Mouse (Mus musculus) kidney, postnatal 0 days (tissue): Measurements from ENCODE around the gene Nme2. TPM values are rescaled to one million over a fixed set of nuclear protein-coding genes. Genes with fewer than 3 reads are reported as not detected.
A peak's percentile ranks its signal among the peaks of the same experiment; 100 is the strongest.

Source experiments
- ATAC-seq: fragments of 200-750 bp; cut with Nextera tagmentation; replicated peaks from 2 replicates; pipeline ENCODE4 v1.8.0; 2017; ENCODE audit warnings: low read depth, moderate number of reproducible peaks, moderate TSS enrichment, moderate library complexity; ENCODE audit not compliant: low FRiP score
- DNase-seq: peaks from one replicate; pipeline ENCODE4 v3.0.0-alpha.2; 2016; ENCODE audit warnings: low spot score
- H3K27ac ChIP-seq: fragments of 300-500 bp; sonication (generic); 2 replicates; pipeline ENCODE4 v1.5.1; 2014; ENCODE audit warnings: mild to moderate bottlenecking
- H3K27me3 ChIP-seq: fragments of 300-500 bp; sonication (generic); 2 replicates; pipeline ENCODE4 v1.6.1; 2014; ENCODE audit warnings: low read length, mixed read lengths; ENCODE audit not compliant: insufficient read depth
- H3K36me3 ChIP-seq: fragments of 300-500 bp; sonication (generic); 2 replicates; pipeline ENCODE4 v1.6.1; 2014; ENCODE audit warnings: low read length, mixed read lengths; ENCODE audit not compliant: insufficient read depth
- H3K4me1 ChIP-seq: fragments of 300-500 bp; sonication (generic); replicated peaks from 2 replicates; pipeline ENCODE4 v1.6.1; 2014; ENCODE audit warnings: antibody characterized with exemption, low read length, mixed read lengths; ENCODE audit not compliant: insufficient read depth
- H3K4me2 ChIP-seq: fragments of 300-500 bp; sonication (generic); 2 replicates; pipeline ENCODE4 v1.6.1; 2014; ENCODE audit warnings: mild to moderate bottlenecking, low read length, moderate library complexity, mixed read lengths
- H3K4me3 ChIP-seq: fragments of 300-500 bp; sonication (generic); replicated peaks from 2 replicates; pipeline ENCODE4 v1.5.1; 2014; ENCODE audit warnings: low read depth, low read length
- H3K9ac ChIP-seq: fragments of 300-500 bp; sonication (generic); 2 replicates; pipeline ENCODE4 v1.6.1; 2014; ENCODE audit warnings: low read depth, low read length
- H3K9me3 ChIP-seq: fragments of 300-500 bp; sonication (generic); replicated peaks from 2 replicates; pipeline ENCODE4 v1.6.1; 2016; ENCODE audit warnings: low read length, inconsistent platforms, mixed read lengths
- CTCF ChIP-seq: IDR thresholded peaks from 2 replicates; pipeline ENCODE4 v1.5.1; 2016; ENCODE audit warnings: antibody characterized with exemption, low read depth, mild to moderate bottlenecking, moderate library complexity
- WGBS: fragments of 180-500 bp; shearing (Covaris S2); extraction: QIAGEN DNeasy Blood & Tissue Kit; methylation state at CpG from one replicate; pipeline ENCODE4 v1.1.7; 2014; 5-methylcytosine and 5-hydroxymethylcytosine counted together
- polyA plus RNA-seq: library from polyadenylated mRNA; unstranded; fragments of >200 nt; fragmentation: Nextera tagmentation; extraction: Ambion mirVana; gene quantifications from 2 replicates; pipeline ENCODE4 v1.2.1, GENCODE M21; 2015

The Nme2 gene
- polyA plus RNA-seq, 1 experiment from 2014 or later: 442 TPM

- no peak overlapping the region for H3K27ac ChIP-seq
- no peaks in the 10 kb centered on the region for H3K27me3 ChIP-seq
- no peak overlapping the region for H3K4me2 ChIP-seq
- H3K4me1 ChIP-seq: 0 out of 2 replicates have a peak, but pooled peaks cover 12% of the 10 kb centered on the region
- no peak overlapping the region for H3K4me3 ChIP-seq
- H3K9ac ChIP-seq: no peak overlapping the region
- DNase-seq: no peak
- H3K9me3 ChIP-seq: no peaks in the 10 kb centered on the region
- no peak for ATAC-seq
- peaks cover 16% of the 10 kb centered on the region for H3K36me3 ChIP-seq
- 90% methylated on average over 2 of the region's 2 CpGs for WGBS
- TF ChIP-seq CTCF: no peak
Observed at GRCm38 (mm10) chr11:93957031-93957555, 1.0 kb upstream of the Nme2 start.

GRCm38 (mm10) chr11:93955256-93956150 is 556 bp downstream of the Nme2 start:
- H3K27me3 ChIP-seq: no peaks in the 10 kb centered on the region
- 2% methylated on average over 67 of the region's 67 CpGs for WGBS
- peak overlapping the region; percentile 88 for H3K27ac ChIP-seq
- 0 out of 2 replicates have a peak, but pooled peaks cover 12% of the 10 kb centered on the region for H3K4me1 ChIP-seq
- H3K4me3 ChIP-seq: peak overlapping the region; percentile 65
- peaks cover 17% of the 10 kb centered on the region for H3K36me3 ChIP-seq
- peak overlapping the region; percentile 73 for H3K4me2 ChIP-seq
- ATAC-seq: peak; percentile 94
- peak overlapping the region; percentile 63 for H3K9ac ChIP-seq
- DNase-seq: peak; percentile 97
- H3K9me3 ChIP-seq: no peaks in the 10 kb centered on the region
- TF ChIP-seq CTCF: peak; percentile 44

- Histone ChIP-seq H3K4me1 (0 out of 2 replicates have a peak, but pooled peaks cover 12% of the 10 kb centered on the region), H3K27ac (peak overlapping the region; percentile 88), H3K4me3 (peak overlapping the region; percentile 65), H3K9ac (peak overlapping the region; percentile 63), H3K9me3 (no peaks in the 10 kb centered on the region), H3K36me3 (peaks cover 17% of the 10 kb centered on the region), H3K4me2 (peak overlapping the region; percentile 73), H3K27me3 (no peaks in the 10 kb centered on the region)
- TF ChIP-seq CTCF: no peak
- 44% methylated on average over 13 of the region's 13 CpGs for WGBS
- DNase-seq (no peak), ATAC-seq (no peak)
Observed at GRCm38 (mm10) chr11:93954738-93955255, 1.3 kb downstream of the Nme2 start.

GRCm38 (mm10) chr11:93952376-93952775 is 3.7 kb downstream of the Nme2 start:
- Histone ChIP-seq H3K27ac (0 out of 2 replicates have a peak overlapping the region, but pooled peaks have one; percentile 15), H3K36me3 (peaks cover 17% of the 10 kb centered on the region), H3K4me1 (0 out of 2 replicates have a peak, but pooled peaks cover 12% of the 10 kb centered on the region), H3K4me2 (0 out of 2 replicates have a peak overlapping the region, but pooled peaks have one; percentile 21), H3K27me3 (no peaks in the 10 kb centered on the region), H3K4me3 (no peak overlapping the region), H3K9ac (no peak overlapping the region), H3K9me3 (no peaks in the 10 kb centered on the region)
- DNase-seq (peak; percentile 75), ATAC-seq (no peak)
- 34% methylated on average over 5 of the region's 5 CpGs for WGBS
- no peak for TF ChIP-seq CTCF

- no peak overlapping the region for H3K9ac ChIP-seq
- peak; percentile 42 for TF ChIP-seq CTCF
- H3K27me3 ChIP-seq: no peaks in the 10 kb centered on the region
- 90% methylated on average over 1 of the region's 1 CpGs for WGBS
- DNase-seq (no peak), ATAC-seq (peak; percentile 54)
- H3K9me3 ChIP-seq: no peaks in the 10 kb centered on the region
- 0 out of 2 replicates have a peak, but pooled peaks cover 12% of the 10 kb centered on the region for H3K4me1 ChIP-seq
- H3K4me3 ChIP-seq: no peak overlapping the region
- H3K27ac ChIP-seq: no peak overlapping the region
- H3K4me2 ChIP-seq: no peak overlapping the region
- H3K36me3 ChIP-seq: peaks cover 17% of the 10 kb centered on the region
Observed at GRCm38 (mm10) chr11:93950045-93950444, 6.0 kb downstream of the Nme2 start.

- 79% methylated on average over 9 of the region's 9 CpGs for WGBS
- TF ChIP-seq CTCF: no peak
- H3K36me3 ChIP-seq: peaks cover 17% of the 10 kb centered on the region
Observed at GRCm38 (mm10) chr11:93948887-93949567, 7.0 kb downstream of the Nme2 start.

More at GRCm38 (mm10) chr11:93948887-93949567, 7.0 kb downstream of the Nme2 start:
- ATAC-seq (no peak), DNase-seq (peak; percentile 52)
- Histone ChIP-seq H3K4me2 (no peak overlapping the region), H3K4me3 (no peak overlapping the region), H3K9ac (no peak overlapping the region), H3K4me1 (0 out of 2 replicates have a peak, but pooled peaks cover 12% of the 10 kb centered on the region), H3K27me3 (no peaks in the 10 kb centered on the region), H3K27ac (no peak overlapping the region), H3K9me3 (no peaks in the 10 kb centered on the region)
